Mouse (Mus musculus): ENCODE measurements around the gene Spata2l. TPM values are rescaled to one million over a fixed set of nuclear protein-coding genes. Genes with fewer than 3 reads are reported as not detected.
"Not testable (repeated sequence)": the region's sequence is repeated elsewhere in the genome, so short reads cannot be mapped to it uniquely, and the experiment has no call there.

Gene Spata2l
- polyA plus RNA-seq (2017; shearing (Covaris generic)), result 1 to 10 TPM; 6.0 to 9.2 TPM

GRCm38 (mm10) chr8:123235520-123236497 lies at the start of gene Spata2l:
Spata2l (minus strand) TSS chr8:123236233.
- peak; percentile 100 for ATAC-seq

DNA sequence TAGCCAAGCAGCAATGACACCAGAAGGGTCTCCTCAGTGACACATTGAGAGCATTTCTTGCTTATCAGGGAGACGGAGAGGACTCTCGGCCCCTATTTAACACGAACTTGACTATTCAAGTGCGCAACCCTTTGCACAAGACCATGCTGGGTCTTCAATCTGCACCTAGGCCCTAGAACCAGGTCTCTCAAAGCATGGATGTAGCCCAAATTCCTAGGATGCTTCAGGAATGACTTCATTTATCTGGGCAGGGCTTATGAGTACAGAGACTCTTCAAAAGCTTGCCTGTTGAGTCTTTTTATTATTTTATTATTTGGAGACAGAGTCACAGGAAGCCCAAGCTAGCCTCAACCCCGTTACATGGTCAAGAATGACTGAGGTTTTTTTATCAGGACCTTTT lies 48.5 kb upstream of the Spata2l start:
- no peak for ATAC-seq

GRCm38 (mm10) chr8:123283991-123284390 lies 48.0 kb upstream of the Spata2l start:
- ATAC-seq, result no peak

- not testable (repeated sequence) for ATAC-seq
Observed at GRCm38 (mm10) chr8:123282994-123283393, 47.0 kb upstream of the Spata2l start.

DNA sequence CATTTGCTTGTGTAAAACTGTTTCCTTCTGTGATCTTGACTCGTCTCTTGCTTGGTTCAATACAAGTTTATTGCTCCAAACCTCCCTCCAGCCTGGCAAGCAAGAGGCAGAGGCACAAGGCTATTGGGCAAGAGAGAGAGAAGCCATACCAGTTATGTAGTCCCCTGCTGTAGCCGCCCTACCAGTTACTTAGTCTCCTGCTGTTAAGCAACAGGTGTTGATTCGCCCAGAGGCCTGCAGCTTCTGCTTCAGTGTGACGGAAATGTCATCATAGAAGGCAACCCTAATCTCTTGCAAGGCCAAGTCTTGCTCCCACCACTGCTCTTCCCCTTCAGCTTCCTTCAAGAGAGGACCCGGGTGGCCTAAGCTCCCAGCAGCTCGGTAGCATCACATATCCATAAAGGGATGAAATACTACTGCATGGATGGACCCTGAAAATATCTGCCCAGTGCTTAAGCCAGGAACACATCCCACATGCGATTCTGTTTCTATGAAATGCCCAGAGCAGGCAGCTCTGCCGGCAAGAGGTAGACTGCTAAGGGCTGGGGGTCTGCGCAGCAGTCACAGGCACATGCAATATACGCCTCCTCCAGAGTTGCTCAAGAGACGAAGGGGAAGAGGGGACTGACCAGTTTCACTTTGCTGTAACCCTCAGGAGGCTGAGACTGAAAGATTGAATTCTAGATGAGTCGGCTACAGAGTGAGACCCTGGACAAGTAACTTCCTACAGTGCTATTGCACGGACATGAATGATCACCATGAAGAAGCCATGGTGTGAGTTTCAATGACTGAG lies 44.5 kb upstream of the Spata2l start:
- ATAC-seq, result no peak

DNA sequence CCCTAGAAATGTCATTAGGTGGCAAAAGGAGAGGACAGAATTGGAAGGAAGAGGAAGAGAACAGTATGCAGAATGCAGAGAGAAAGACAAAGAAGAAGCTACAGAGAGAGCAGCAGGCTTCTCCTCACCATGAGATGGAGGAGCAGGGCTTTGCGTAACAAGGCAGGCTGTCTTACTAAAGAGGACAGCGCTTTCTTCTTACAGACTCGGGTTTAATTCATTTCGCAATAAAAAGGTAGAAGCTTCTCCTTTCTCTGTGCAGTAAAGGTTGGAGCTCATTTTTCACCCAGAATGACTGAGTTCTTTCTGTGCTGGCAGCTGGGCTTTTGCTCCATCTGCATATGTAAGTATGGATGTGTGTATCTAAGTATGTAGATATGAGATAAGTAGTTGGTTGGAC lies 43.8 kb upstream of the Spata2l start:
- ATAC-seq, result no peak

- no peak for ATAC-seq
Observed at GRCm38 (mm10) chr8:123278445-123278844, 42.4 kb upstream of the Spata2l start.

DNA sequence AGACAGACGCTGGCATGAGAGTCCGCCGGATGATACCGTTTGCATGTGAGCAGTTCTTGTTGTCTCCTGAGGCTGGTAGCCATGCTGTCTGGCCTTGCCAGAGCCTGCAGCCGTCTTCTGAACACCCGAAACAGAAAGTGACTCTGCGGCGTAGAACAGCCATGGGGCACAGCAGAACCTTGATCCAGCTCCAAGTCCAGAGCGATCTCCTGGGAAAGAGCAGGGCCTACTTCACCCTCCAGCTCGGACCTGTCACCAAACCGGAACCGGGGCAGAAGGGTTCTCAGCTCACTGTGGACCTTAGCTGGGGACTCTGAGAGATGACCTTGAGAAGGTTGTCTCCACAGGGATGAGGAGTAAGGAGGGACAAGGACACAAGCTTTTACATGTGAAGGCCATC lies 39.1 kb upstream of the Spata2l start:
- no peak for ATAC-seq

- no peak for ATAC-seq
Observed at GRCm38 (mm10) chr8:123274447-123274846, 38.4 kb upstream of the Spata2l start.

DNA sequence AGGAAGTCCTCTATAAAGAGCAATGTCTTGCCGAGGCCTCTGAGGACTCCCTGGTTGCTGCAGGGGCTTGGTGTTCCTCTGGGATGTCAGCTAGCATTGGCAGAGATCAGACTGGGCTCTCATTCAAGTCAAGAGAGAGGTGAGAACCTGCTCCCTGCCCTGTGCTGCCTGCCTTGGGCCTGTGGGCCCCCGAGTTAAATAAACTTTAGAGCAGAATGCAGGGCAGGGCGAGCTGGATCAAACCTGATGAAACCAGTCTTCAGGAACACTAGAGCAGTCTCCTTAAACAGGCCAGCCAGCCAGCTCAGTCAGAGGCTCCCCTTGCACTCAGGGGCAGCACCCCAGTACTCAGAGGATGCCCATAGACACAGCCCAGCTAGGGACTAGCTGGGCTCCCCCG lies 35.9 kb upstream of the Spata2l start:
- ATAC-seq, result no peak

GRCm38 (mm10) chr8:123271147-123271546 lies 35.1 kb upstream of the Spata2l start:
- no peak for ATAC-seq

DNA sequence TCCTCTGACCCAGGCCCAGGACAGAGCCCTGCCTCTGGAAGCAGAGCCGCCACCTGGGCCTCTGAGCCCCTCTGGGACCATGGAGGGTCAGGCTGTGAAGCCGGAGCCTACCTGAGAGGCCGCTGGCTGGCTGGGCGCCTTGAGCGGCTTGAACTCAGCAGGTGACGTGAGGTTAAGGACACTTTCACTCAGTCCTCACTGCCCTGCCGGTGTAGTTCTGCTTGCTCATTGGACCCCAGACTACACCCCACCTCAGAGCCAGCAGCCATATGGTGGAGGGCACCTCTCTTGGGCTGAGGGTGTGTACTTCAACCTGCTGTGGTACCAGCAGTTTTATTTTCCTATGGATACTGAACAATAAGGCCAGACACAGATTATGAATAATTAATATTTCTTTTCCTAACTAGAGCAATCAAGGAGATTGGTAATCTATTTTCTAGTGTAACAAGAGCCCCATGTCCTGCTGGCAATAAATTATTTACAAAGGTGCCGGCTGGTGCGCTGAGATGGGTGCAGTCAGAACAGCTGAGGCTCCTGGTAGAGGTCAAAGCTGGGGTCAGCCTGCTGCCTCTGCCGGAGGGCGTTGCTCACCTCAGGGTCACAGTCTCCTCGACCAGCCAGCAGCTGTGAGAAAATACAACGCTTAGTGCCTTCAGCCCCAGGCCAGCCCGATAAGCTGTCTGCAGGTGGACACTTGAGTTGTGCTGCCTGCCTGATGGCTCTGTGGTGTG lies 32.1 kb upstream of the Spata2l start:
- ATAC-seq, result no peak

GRCm38 (mm10) chr8:123257593-123257992 lies 21.6 kb upstream of the Spata2l start:
- not testable (repeated sequence) for ATAC-seq

GRCm38 (mm10) chr8:123257114-123257513 lies 21.1 kb upstream of the Spata2l start:
- ATAC-seq, result no peak

DNA sequence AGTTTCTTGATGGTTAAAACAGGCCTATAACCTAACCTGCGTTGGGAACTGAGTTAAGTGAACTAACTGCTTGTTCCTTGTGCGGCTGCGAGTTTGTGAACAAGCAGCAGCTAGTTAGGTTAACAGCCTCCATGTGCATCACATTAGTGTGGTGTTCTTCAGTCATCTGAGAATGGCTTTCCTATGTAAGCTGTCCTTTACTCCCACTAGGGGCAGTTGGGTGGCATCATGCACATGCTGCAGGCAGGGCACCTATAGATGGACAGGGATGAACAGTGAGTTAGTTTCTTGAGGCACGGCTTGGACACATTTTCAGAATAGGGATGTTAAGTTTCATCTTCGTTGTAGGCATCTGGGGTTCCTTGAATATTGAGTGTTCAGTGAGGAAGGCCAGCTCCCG lies 19.1 kb upstream of the Spata2l start:
- ATAC-seq, result no peak

GRCm38 (mm10) chr8:123254099-123254885 lies 18.3 kb upstream of the Spata2l start, which contains the start of the genes Zfp276 and Vps9d1:
Zfp276 (plus strand) TSS chr8:123254195.
Vps9d1 (minus strand) TSS chr8:123254348.
- peak; percentile 85 for ATAC-seq

GRCm38 (mm10) chr8:123253451-123254098 lies 17.5 kb upstream of the Spata2l start:
- ATAC-seq, result peak; percentile 19

DNA sequence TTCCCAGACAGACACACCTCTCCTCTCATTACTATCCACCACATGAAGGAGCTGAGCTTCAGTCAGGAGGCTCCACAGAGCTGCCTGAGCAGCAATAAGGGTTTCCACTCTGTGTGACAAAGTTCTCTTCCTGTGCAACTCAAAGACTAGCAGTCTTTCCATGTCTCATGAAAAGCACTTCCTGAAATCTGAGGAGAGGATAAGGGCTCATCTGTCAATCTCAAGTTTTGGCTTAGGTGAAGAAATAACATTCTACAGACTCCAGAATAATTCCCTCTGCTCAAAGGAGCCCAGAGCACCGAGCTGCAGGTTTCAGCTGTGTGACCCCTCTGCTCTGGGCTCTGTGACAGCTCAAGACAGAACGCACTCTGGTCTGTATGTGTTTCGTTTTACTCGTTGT lies 16.9 kb upstream of the Spata2l start:
- no peak for ATAC-seq

DNA sequence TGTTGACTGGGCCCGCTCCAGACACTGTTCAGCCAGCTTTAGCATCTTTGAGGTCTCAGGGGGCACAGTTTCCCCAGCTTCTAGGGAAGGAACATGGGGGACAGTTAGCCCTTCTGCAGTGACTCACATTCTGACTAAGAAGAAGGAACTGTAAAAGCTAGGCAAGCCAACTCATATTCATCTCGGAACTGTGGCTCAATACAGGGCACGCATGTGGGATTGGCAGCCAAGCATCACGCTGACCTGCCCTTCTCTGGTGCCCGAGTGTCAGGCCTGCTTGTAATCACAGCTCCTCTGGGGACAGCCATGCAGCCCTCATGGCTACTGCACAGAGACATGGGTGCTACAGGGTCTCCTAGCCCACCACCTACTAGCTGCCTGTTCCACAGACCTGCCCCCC lies 14.9 kb upstream of the Spata2l start:
- no peak for ATAC-seq

DNA sequence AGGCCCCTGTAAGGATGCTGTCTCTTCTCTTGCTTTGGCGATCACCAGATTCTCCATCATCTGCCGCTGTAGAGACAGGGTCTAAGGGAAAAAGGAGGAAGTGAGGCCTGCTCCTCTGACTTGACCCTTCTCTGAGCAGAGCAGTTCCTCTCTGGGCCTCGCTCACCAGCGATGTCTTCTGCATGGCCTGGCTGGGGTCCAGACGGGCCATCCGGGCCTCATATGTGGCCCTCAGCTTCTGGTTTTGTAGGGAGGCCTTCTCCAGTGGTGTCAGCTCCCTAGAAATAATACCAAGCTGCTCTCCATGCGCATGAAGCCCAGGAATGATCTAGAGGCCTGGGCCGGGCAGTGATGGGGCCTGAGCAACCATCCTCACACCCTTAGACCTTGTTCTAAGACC lies 12.6 kb upstream of the Spata2l start:
- no peak for ATAC-seq

DNA sequence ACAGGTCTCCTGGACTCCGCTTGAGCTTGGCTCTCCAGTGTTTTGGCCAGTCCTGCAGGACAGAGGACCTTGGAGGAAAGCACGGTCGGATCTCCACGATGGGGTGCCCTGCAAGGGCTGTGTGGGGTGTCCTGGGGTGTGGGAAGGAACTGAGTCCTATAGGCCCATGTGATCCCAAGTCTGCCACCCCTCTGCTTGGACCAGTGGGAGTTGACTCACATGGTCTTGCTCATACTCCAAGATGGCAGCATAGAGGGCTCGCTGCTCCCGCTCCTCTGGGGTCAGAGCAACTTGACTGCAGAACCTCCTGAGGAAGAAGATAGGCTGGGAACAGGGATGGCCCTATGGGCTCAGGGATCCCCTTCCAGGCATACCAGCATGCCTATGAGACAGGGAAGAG lies 11.7 kb upstream of the Spata2l start:
- ATAC-seq, result no peak
